Mouse (Mus musculus): Measurements from ENCODE around the gene 4930544G11Rik.

DNA sequence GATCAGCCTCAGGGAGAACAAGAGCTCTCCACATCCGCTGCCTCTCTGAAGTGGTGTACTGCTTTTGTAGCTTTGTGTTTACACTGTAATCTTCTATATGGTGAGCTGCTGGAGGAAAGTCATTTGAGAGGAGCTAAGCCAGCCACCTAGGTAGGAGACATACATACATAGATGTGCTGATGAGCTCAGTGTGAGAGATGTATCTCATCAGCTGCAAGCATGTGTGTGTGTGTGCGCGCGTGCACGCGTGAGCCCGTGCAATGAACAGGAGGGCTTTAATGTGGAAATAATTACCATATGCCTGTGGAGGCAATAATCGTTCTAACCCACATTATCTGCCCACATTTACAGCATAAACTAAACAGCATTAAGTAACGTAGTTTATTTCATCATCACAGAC, 18.0 kb downstream of the 4930544G11Rik start:
- TF ChIP-seq CTCF (IDR thresholded peaks at IDR 0.05; ENCODE audit: extremely low read depth, insufficient read depth, insufficient read length, insufficient replicate concordance) (no peak), POLR2A (IDR thresholded peaks at IDR 0.05; ENCODE audit: low read depth, low read length) (no peak)
